In genomic region chr2:125394428-125395101, GRCm38 (mm10) we compare ENCODE assay signal across 18 mouse cellular contexts.
"Had no signal": no experiment of that assay in that cellular context is flagged by ENCODE, and none has a peak within 500 bp of the region (broad histone marks: within the 10 kb centered on the region; RNA-seq: fewer than 3 reads in every experiment).

No protein-coding gene starts in this region.

- H3K27ac ChIP-seq: liver, embryonic 14.5 days; midbrain, embryonic 12.5 days; neural tube, embryonic 13.5 days; neural tube, embryonic 15.5 days had no signal

- H3K36me3 ChIP-seq: neural tube, embryonic 13.5 days had no signal

- H3K4me1 ChIP-seq: midbrain, embryonic 12.5 days; neural tube, embryonic 13.5 days; neural tube, embryonic 15.5 days had no signal

- H3K4me3 ChIP-seq: midbrain, embryonic 12.5 days; myocyte; neural tube, embryonic 13.5 days; neural tube, embryonic 15.5 days had no signal

- H3K9me3 ChIP-seq: midbrain, embryonic 12.5 days; neural tube, embryonic 13.5 days; neural tube, embryonic 15.5 days had no signal

- H3K9ac ChIP-seq: liver, embryonic 14.5 days; lung, embryonic 14.5 days; midbrain, embryonic 12.5 days; neural tube, embryonic 13.5 days; neural tube, embryonic 15.5 days had no signal

- H3K27me3 ChIP-seq: midbrain, embryonic 12.5 days; neural tube, embryonic 13.5 days; neural tube, embryonic 15.5 days had no signal

- H3K4me2 ChIP-seq: lung, embryonic 14.5 days; midbrain, embryonic 12.5 days; neural tube, embryonic 13.5 days; neural tube, embryonic 15.5 days had no signal

- DNase-seq: lung, adult 18-20 months; lung, embryonic 14.5 days; lung, postnatal 14 days; lung, postnatal 4 days; midbrain, embryonic 14.5 days; retina, postnatal 1 day; right cerebral cortex, adult 18-20 months; right cerebral cortex, postnatal 25 days; right cerebral cortex, postnatal 4 days; spleen, adult 18-20 months; thymus, adult 18-20 months; thymus, postnatal 14 days; thymus, postnatal 36 days had no signal
